Mouse (Mus musculus) embryo, embryonic 11 days (tissue): ENCODE data around the gene 4930438A08Rik.
"Not testable (repeated sequence)": the region's sequence is repeated elsewhere in the genome, so short reads cannot be mapped to it uniquely, and the experiment has no call there.

Source experiments
- DNase-seq: peaks from one replicate; pipeline ENCODE4 v3.0.0-alpha.2; 2015

4930438A08Rik gene

DNA sequence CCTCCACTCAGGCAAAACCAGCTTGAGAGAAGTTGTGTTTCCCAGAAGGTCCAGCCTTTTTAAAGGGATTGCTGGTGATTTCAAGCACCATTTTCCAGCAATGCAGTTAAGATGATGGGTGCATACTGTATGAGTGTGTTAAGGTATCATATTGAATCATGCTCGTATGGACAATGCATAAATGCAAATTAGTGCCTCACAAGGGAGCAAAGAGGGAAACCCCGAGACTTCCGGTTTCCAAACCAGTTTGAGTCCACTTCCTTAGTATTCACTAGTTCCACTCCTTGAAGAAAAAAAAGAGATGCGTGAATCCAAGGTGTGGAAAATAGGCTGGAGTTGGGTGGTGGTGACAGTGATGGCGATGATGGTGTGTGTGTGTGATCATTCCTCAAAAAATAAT is 7.9 kb downstream of the 4930438A08Rik start:
- no peak for DNase-seq

DNA sequence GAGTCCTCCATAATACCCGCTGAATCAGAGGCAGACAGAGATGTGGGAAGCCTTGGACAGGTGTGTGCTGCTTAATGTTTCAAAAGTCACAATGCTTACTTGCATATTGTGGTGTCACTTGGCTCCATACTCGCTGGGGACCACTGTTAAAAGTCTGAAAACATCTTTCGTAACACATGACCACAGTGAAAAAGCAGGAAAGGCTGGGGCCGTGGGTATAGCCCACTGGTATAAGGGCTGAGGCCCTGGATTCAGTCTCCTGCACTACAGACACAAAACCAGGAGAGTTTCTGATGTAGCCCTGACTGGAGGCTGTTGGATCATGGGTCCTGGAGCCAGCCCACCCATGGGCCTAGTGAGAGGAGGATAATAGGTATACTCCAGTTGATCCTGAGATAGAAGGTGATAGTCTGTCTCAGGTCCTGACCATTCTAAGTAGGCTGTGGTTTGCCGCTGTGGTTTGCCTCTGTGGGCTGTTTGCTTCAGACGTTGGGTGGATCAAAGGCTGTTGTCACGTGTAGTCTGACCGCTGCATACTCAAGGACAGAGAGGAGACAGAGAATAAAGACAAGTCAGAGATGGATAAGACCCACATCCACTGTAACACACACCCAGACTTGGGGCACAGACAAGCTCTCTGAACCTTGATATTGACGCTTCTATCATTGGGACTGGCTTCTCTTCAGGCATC is 15.5 kb downstream of the 4930438A08Rik start:
- no peak for DNase-seq

DNA sequence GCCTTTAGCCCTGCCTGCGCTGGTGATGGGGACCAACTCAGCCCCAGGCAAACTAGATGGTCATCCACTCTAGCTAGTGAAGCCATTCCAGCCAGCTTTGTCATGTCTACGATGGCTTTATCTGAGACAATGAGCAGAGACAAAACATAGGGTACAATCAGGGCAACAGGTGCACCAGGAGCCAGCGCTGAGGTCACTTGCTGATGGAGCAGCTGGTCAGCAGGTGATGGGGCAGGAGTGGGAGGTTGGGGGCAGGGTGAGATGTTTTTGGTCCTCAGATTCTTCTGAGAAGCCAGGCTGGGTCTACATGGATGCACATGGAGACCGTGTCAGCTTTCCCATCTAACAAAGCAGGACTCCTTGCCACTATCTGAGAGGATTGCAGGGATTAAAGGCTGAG is 16.2 kb downstream of the 4930438A08Rik start:
- DNase-seq, result no peak

DNA sequence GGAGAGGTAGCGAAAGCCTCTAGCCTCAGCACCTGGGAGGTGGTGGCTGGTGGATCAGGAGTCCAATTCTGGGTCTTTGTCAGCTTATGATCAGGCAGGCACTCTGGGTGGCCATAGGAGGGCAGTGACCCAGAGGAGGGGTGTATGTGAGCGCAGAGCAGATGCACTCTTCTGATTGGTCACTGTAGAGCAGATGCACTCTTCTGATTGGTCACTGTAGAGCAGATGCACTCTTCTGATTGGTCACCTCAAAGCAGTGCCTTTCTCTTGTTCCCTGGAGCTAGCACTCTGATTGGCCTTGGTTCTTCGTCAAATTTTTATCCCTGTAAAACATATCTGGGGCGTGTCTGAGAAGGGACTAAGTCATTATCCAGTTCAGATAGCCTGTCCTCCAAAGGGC is 18.2 kb downstream of the 4930438A08Rik start:
- no peak for DNase-seq

DNA sequence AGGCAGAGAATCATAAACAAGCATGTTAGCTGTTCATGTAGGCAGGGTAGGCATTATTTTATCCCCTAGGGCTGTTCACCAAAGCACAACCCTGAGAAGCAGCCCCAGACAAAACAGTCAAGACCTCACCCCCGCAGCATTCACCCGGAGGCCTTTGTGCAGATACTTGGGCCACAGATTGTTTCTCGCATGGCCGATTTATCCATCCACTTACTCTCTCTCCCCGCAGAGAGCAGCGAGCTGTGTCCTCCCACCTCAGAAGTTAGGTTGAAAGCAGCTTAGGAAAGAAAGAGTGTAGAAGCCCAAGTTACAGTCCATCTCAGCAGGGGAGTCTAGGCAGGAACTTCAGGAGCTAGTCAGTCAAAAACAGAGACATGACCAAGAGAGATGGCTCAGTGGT is 22.8 kb downstream of the 4930438A08Rik start:
- DNase-seq, result no peak

DNA sequence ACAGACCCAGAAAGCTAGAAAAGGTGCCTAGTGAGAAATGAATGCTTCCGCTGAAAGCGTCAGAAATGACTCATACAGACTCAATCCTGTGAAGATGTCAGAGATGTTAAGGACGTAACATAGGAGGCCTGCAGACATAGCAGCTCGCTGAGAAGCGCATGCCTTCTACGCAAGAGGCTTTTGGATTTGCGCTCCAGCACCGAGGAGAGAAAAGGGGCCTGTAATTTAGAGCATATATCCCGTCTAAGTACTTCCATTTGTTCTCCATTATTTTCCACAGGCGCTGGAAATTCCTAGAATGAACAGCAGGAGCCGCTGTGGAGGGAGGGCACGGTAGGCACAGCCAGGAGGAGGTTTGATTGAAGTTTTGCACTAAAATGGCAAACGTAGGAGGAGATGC is 26.5 kb downstream of the 4930438A08Rik start:
- peak; percentile 78 for DNase-seq

DNA sequence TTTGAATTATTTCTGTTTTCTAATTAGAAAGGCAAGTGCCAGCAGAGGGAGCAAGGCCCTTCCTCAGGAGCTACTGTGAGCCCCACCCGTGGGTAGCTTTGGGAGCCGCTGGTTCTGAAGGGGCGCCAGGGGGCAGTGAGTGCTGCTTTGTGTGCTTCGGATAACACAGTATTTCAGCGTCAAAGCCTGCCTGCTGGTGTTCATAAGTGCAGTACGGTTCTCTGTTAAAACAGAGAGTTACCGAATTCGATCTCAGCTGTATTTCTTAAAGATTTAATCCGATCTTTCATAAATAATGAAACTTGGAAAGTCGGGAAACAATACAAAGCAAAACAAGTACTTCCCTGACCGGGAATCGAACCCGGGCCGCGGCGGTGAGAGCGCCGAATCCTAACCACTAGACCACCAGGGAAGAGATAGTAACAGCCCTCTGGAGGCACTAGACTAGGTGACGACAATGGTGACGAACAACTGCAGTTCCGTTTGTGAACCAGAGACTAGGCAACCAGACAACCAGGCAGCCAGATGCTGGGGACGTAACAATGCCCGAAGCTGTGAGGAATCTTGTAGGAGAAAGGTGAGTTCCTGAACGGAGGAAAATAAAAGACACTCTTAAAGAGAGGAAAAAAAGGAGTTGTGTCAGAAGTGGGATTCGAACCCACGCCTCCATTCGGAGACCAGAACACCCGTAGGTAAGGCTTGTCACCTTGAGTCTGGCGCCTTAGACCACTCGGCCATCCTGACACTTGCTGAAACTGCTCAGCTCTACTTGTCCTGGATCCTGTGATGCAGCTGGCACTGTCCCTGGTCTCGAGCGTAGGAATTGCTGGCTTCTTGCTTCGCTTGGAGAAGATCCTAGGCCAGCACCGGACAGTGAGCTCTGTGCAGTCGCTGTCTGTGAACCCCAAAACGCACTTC is 27.5 kb downstream of the 4930438A08Rik start:
- peak; percentile 96 for DNase-seq

DNA sequence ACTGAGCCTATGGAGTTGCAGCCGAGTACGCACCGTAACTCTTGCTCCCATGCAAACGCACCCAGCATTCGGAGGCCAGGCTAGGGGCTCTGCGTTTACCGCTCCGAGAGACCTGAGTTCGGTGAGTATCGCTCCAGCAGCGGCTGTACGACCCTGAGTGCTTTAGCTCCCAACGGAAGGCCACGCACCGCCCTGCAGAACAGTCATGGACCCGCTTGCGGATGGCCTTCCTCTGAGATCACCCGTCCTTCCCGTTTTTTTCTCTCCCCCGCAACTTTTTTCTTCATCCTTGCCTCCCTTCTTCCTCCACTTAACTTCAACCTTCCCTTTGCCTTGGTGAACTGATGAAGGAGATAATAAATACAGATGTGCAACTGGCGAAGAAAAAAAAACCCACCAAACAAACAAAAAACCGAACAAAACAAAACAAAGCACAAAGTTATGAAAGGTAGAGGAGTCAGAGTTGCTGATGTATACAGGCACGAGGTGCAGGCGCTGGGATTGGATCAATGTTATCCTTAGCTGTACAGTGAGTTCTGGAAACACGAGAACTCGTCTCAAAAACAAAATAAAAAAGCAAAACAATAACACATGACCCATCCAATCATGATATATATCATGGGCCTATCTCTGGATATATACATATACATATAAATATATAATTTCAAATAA is 28.3 kb downstream of the 4930438A08Rik start:
- peak; percentile 44 for DNase-seq

DNA sequence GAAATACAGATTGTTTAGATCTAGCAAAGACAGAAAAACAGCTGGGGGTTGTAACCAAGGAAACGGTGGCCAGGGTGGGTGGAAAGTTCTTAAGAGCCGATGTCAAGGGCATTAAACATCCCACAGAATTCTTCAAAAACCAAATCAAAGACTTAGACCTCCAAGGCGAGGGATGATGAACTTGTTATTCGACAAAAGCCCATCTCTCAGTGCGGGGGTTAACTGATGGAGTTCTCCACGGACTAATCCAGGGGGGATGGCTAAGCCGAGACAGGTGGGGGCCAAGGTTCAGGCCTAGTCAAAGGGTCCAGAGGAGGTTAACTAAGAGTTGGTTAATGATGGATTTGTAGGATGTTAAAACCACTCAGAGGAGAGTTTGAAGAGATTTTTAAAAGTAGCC is 29.0 kb downstream of the 4930438A08Rik start:
- peak; percentile 26 for DNase-seq

DNA sequence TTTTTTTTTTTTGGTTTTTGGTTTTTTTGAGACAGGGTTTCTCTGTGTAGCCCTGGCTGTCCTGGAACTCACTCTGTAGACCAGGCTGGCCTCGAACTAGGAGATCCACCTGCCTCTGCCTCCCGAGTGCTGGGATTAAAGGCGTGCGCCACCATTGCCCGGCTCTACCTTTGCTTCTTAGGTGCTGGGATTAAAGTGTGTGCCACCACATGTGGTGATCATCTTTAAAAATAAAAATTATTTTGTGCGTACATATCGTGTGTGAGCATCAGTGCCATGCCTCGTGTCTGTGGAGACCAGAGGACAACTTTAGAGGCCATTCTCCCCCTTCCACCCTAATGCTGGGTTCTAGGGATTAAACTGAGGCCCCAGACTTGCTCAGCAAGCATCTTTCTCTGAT is 30.7 kb downstream of the 4930438A08Rik start:
- not testable (repeated sequence) for DNase-seq

DNA sequence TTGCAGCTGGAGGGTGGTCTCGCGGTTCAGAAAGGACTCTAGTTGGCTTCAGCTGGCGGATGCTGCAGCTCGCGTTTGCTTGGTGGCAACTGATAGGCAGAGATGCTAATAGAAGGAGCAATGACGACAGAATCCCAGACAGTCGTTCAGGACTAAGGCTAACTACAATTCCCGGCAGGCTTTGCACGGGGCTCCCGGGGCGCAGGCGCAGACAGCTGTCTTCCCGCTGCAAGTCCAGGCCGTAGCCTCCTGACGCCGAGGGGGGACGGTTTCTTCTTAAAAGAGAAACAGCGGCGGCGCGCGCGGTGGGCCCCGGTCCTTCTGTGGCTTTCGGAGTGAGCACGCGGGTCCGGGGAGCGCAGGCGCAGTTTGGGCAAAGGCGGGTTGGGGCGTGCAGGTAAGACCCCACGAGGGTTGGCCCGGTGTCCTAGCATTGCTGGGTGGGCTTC is 32.3 kb downstream of the 4930438A08Rik start, which contains the start of gene Zfp692:
Gene Zfp692 (plus strand): TSS at position 210 of the 449 bp plus-strand sequence.
- DNase-seq, result peak; percentile 98

DNA sequence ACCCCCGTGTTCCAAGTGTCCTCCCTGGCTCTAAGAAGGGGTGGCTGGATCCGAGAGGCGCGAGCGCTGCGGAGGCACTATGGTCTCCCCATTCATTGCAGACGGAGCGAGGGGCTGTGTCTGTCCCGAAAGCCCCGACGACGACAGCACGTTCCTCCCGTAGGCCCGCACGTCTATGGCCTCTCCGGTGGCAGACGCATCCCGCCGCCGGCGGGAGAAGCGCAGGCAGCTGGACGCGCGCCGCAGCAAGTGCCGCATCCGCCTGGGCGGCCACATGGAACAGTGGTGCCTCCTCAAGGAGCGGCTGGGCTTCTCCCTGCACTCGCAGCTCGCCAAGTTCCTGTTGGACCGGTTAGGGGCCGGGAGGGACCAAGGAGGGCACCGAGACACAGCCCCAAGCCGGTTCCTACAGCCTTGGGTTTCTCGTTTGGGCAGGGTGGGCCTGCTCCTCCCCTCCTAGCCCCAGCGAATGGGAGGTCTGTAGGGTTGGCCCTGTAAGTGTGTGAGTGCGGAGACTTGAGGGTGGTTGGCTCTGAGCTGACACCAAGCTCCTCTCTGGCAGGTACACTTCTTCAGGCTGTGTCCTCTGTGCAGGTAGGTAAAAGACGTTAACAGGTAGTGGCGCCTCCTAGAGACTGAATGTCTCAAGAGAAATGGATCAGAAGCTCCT is 32.9 kb downstream of the 4930438A08Rik start:
- peak; percentile 75 for DNase-seq

DNA sequence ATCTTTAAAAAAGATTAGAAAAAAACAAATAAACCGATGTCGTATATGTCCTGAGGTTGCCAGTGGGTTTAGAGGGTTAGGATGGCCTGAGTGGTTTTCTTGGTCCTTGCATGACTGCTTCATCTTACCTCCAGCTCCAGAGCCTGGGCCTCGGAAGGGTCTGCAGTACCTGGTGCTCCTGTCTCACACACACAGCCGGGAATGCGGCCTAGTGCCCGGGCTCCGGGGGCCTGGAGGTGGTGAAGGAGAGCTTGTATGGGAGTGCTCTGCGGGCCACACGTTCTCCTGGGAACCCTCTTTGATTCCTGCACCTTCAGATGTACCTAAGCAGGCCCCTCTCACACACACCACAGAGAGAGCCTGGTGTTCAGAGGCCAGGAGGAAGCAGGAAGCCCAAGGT is 34.1 kb downstream of the 4930438A08Rik start:
- no peak for DNase-seq

DNA sequence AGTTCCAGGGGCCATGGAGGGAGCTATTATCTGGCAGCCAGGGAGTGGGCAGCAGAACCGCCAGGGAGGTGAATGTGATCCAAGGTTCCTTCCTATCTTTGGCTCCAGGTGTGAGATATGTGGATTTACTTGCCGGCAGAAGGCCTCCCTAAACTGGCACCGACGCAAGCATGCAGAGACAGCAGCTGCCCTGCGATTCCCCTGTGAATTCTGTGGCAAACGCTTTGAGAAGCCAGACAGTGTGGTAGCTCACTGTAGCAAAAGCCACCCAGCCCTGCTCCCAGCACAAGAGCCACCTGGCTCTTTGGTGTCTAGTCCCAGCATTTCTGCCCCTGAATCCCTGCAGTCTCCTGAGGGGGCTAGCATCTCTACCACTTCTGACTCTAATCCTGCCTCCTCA is 39.5 kb downstream of the 4930438A08Rik start:
- DNase-seq, result no peak

DNA sequence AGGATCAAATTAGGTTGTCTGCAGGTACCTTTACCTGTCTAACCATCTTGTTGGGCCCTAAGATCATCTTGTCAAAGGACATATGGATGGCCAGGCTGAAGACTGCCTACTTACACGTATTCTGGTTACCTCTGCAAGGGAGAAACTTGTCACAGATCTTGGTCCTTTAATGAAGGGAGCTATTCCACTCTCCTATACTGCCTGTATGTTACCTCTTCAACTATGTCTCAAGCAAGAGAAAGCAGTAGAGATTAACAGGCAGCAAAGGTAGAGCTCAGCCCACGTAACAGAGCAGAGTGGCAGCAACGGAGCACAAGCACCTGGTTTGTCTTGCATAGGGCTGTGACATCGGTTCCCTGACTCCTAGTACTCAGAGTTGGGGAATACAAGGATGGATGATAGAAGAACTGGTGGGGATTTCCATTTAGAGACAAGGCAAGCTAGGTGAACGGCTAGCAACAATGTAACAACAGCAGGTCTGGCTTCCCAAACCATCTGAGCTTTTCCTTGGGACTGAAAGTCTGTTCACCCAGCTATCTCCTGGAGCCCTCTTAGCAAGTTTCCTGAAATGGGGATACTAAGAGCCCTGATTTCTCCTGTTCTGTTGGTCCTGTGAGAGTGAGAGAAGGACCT is 41.1 kb downstream of the 4930438A08Rik start:
- no peak for DNase-seq

DNA sequence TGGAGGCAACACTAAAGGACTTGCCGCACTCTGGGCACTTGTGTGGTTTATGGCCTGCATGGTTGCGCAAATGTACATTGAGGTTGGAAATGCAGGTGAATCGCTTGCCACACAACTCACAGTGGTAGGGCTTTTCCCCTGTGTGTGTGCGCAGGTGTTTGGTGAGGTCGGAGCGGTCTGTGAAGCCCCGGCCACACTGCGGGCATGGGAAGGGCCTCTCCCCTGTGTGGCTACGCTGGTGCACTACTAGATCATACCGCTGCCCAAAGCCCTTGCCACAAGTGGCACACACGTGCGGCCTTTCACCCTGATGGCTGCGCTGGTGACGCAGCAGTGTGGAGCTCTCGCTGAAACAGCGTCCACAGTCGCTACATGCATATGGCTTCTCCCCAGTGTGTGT is 41.7 kb downstream of the 4930438A08Rik start:
- DNase-seq, result no peak

DNA sequence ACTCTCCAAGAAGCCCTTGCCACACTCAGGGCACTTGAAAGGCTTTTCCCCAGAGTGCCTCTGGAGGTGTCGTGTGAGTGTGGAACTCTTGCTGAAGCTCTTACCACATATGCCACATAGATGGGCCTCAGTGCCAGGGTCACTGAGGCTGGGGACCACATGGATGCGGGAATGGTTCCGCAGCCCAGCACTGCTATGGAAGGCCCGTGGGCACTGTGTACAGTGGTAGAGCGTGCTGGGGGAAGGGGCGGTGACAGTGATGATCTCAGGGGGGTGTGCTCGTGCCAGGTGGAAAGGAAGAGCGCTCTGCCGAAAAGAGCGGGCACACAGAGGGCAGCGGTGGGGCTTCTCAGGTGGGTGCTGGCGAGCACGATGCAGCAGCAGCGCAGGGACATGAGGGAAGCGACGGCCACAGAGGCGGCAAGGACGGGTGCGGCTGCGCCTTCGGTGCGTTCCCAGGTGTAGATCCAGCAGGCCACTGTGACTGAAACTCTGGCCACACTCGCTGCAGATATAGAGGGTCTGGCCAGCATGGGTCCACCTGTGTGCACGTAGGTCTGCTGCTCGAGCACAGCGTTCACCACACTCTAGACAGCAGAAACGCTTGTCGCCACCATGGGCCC is 42.3 kb downstream of the 4930438A08Rik start:
- DNase-seq, result no peak

DNA sequence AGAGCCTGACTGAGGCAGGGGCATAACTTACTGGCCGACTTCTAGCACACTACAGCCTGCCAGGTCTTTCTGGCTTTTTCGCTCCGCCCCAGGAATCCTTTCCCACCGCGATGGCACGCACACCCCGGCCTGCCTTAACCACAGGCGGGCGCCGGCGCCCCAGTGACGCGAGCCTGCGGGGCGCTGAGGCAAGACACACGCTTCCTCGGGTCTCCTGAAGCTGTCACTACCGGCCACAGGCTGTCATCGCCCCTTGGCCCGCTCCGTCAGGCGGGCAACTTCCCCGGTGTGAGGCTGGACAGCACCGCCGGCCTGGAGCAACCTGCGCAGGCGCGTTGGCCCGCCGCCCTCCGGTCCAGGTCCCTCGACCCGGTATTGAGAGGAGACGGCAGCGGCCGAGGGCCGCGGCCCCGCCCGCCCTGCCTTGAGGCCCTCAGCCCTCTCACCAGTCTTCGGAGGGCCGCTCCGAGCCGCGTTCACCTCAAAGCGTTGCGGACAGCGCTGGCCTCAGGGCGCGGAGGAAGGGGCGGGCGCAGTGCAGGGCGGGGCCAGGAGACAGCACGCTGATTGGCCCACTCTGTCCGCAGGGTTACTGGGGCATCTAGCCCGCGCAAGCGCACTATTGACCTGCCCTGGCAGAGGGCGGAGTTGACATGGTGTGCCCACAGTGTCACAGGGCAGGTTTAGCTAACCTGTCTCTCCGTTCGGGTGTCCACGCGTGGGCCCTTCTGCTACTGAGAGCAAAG is 48.4 kb downstream of the 4930438A08Rik start:
- DNase-seq, result peak; percentile 96

DNA sequence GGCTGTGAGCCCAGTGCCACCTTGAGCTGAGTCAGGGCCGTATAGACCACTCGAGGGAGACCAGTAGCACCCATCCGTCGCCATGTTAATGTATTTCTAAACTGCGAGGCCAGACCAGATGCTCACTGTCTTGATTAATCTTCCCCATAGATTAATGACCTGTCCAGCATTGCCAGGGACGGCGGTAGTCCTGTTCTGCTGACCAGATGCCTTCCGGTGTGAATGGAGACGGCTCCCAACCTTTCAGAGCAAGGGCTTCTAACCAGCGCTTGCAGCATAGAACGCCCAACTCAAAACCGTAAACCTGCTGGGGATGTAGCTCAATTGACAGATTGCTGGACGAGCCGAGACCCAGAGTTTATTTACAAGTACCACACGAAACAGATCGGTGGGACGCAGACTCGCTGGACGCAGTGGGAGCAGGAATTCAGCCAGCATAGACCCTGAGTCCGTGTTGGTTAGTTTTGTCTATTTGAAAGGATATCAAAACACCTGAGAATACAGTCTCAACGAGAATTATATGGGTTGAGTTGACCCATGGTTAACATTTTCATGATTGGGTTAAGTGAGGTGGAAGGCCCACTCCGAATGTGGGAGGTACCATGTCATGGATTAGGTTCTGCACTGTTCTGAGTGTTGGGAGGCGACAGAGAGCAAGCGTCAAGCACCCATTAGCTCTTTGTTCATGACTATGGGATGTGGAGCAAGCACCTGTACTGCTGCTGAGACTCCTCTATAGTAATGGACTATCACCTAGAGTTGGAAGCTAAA is 49.2 kb downstream of the 4930438A08Rik start:
- no peak for DNase-seq

DNA sequence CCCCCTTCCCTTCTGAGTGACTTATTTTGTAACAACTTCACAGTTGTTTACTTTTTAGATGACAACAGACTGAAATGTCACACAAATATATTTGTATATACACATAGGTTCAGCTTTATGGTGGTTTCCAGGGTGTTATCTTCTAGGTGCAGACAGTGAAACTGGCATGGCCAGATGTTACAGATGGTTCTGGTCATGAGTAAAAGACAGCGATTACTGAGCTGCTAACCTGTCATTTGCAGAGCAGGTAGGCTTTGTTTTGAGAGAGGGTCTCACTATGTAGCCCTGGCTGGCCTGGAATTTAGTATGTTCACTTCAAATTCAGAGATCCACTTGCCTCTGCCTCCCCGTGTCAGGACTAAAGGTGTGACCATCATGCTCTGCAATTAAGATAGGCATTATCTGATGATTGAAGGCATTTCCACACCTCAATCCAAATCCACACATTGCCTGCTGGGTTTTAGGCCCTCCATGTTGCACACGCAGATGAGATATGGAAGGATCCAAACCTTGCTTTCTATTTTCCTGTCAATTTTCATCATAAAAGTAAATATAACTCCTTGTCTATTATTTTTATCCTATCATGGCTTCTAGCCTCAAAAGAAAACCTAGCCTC is 50.1 kb downstream of the 4930438A08Rik start:
- DNase-seq, result no peak
